Mouse (Mus musculus): Measurements from ENCODE around the gene Tle4. TPM values are rescaled to one million over a fixed set of nuclear protein-coding genes. Genes with fewer than 3 reads are reported as not detected.
"Not testable (repeated sequence)": the region's sequence is repeated elsewhere in the genome, so short reads cannot be mapped to it uniquely, and the experiment has no call there.

Gene Tle4
- polyA plus RNA-seq (2016; fragmentation: Nextera tagmentation; extraction: Ambion mirVana) = 24.6 and 32.1 TPM in 2 replicates

- H3K27ac ChIP-seq = peak within 1 kb of the TSS; percentile 100
- no peaks in the 10 kb centered on the region for H3K9me3 ChIP-seq
- under 1% methylated on average over 71 of the region's 71 CpGs for WGBS
- 0 out of 2 replicates have a peak, but pooled peaks cover 2% of the 10 kb centered on the region for H3K36me3 ChIP-seq
- peak; percentile 98 for ATAC-seq (ENCODE audit: insufficient number of reproducible peaks, insufficient read depth, low FRiP score, low TSS enrichment, low read depth)
- peaks cover 29% of the 10 kb centered on the region for H3K4me1 ChIP-seq (replicated peaks)
- H3K4me2 ChIP-seq = peak within 1 kb of the TSS; percentile 67
- H3K27me3 ChIP-seq = 0 out of 2 replicates have a peak, but pooled peaks cover 3% of the 10 kb centered on the region
- H3K4me3 ChIP-seq (replicated peaks) = peak within 1 kb of the TSS; percentile 88
- H3K9ac ChIP-seq (replicated peaks) = peak within 1 kb of the TSS; percentile 98
Measured at GRCm38 (mm10) chr19:14597917-14598689, at the start of gene Tle4. Gene Tle4, minus strand, starts transcription at chr19:14598051.

GRCm38 (mm10) chr19:14645666-14646065, 47.8 kb upstream of the Tle4 start:
- WGBS = 67% methylated on average over 2 of the region's 2 CpGs
- H3K27me3 ChIP-seq = no peaks in the 10 kb centered on the region
- peaks cover 5% of the 10 kb centered on the region; the same call in 1 of the 2 replicates for H3K4me1 ChIP-seq (replicated peaks)
- no peaks in the 10 kb centered on the region for H3K36me3 ChIP-seq
- H3K9ac ChIP-seq (replicated peaks) = no peak overlapping the region
- ATAC-seq (ENCODE audit: insufficient number of reproducible peaks, insufficient read depth, low FRiP score, low TSS enrichment, low read depth) = no peak
- H3K4me2 ChIP-seq = no peak overlapping the region
- no peaks in the 10 kb centered on the region for H3K9me3 ChIP-seq
- no peak overlapping the region for H3K27ac ChIP-seq
- H3K4me3 ChIP-seq (replicated peaks) = no peak overlapping the region

GRCm38 (mm10) chr19:14644756-14645155, 46.9 kb upstream of the Tle4 start:
- no peak overlapping the region for H3K4me2 ChIP-seq
- peaks cover 5% of the 10 kb centered on the region; the same call in 1 of the 2 replicates for H3K4me1 ChIP-seq (replicated peaks)
- 67% methylated on average over 3 of the region's 3 CpGs for WGBS
- ATAC-seq (ENCODE audit: insufficient number of reproducible peaks, insufficient read depth, low FRiP score, low TSS enrichment, low read depth) = no peak
- no peaks in the 10 kb centered on the region for H3K27me3 ChIP-seq
- H3K27ac ChIP-seq = no peak overlapping the region
- H3K9ac ChIP-seq (replicated peaks) = no peak overlapping the region
- H3K36me3 ChIP-seq = no peaks in the 10 kb centered on the region
- H3K4me3 ChIP-seq (replicated peaks) = no peak overlapping the region
- no peaks in the 10 kb centered on the region for H3K9me3 ChIP-seq

GRCm38 (mm10) chr19:14643091-14643490, 45.2 kb upstream of the Tle4 start:
- not testable (repeated sequence) for H3K27me3 ChIP-seq; ATAC-seq (ENCODE audit: insufficient number of reproducible peaks, insufficient read depth, low FRiP score, low TSS enrichment, low read depth); H3K36me3 ChIP-seq; H3K4me1 ChIP-seq (replicated peaks); H3K4me2 ChIP-seq; H3K9ac ChIP-seq (replicated peaks); H3K4me3 ChIP-seq (replicated peaks); H3K9me3 ChIP-seq; H3K27ac ChIP-seq
- 86% methylated on average over 4 of the region's 4 CpGs for WGBS

GRCm38 (mm10) chr19:14642663-14643062, 44.8 kb upstream of the Tle4 start:
- H3K27ac ChIP-seq = no peak overlapping the region
- WGBS = 84% methylated on average over 10 of the region's 10 CpGs
- ATAC-seq (ENCODE audit: insufficient number of reproducible peaks, insufficient read depth, low FRiP score, low TSS enrichment, low read depth) = no peak
- no peak overlapping the region for H3K4me3 ChIP-seq (replicated peaks)
- H3K9me3 ChIP-seq = no peaks in the 10 kb centered on the region
- no peak overlapping the region for H3K4me2 ChIP-seq
- H3K4me1 ChIP-seq (replicated peaks) = peaks cover 5% of the 10 kb centered on the region; the same call in 1 of the 2 replicates
- H3K9ac ChIP-seq (replicated peaks) = no peak overlapping the region
- no peaks in the 10 kb centered on the region for H3K36me3 ChIP-seq
- H3K27me3 ChIP-seq = no peaks in the 10 kb centered on the region

- Histone ChIP-seq H3K4me3 (replicated peaks) (no peak overlapping the region), H3K36me3 (no peaks in the 10 kb centered on the region), H3K27ac (no peak overlapping the region), H3K9me3 (peaks cover 7% of the 10 kb centered on the region; the same call in 1 of the 2 replicates), H3K9ac (replicated peaks) (no peak overlapping the region), H3K27me3 (no peaks in the 10 kb centered on the region), H3K4me2 (peak overlapping the region; percentile 19), H3K4me1 (replicated peaks) (peaks cover 12% of the 10 kb centered on the region)
- no peak for ATAC-seq (ENCODE audit: insufficient number of reproducible peaks, insufficient read depth, low FRiP score, low TSS enrichment, low read depth)
- 20% methylated on average over 10 of the region's 10 CpGs for WGBS
Measured at GRCm38 (mm10) chr19:14635213-14635928, 37.5 kb upstream of the Tle4 start.

- H3K27ac ChIP-seq = no peak overlapping the region
- H3K27me3 ChIP-seq = no peaks in the 10 kb centered on the region
- no peak overlapping the region for H3K4me3 ChIP-seq (replicated peaks)
- WGBS = 79% methylated on average over 4 of the region's 4 CpGs
- no peaks in the 10 kb centered on the region for H3K4me1 ChIP-seq (replicated peaks)
- H3K36me3 ChIP-seq = no peaks in the 10 kb centered on the region
- ATAC-seq (ENCODE audit: insufficient number of reproducible peaks, insufficient read depth, low FRiP score, low TSS enrichment, low read depth) = no peak
- H3K9me3 ChIP-seq = no peaks in the 10 kb centered on the region
- H3K9ac ChIP-seq (replicated peaks) = no peak overlapping the region
- H3K4me2 ChIP-seq = no peak overlapping the region
Measured at GRCm38 (mm10) chr19:14623355-14623754, 25.5 kb upstream of the Tle4 start.

- Histone ChIP-seq H3K4me1 (replicated peaks) (no peaks in the 10 kb centered on the region), H3K9me3 (no peaks in the 10 kb centered on the region), H3K4me3 (replicated peaks) (no peak overlapping the region), H3K9ac (replicated peaks) (no peak overlapping the region), H3K27me3 (no peaks in the 10 kb centered on the region), H3K27ac (no peak overlapping the region), H3K4me2 (no peak overlapping the region), H3K36me3 (no peaks in the 10 kb centered on the region)
- ATAC-seq (ENCODE audit: insufficient number of reproducible peaks, insufficient read depth, low FRiP score, low TSS enrichment, low read depth) = no peak
- WGBS = 95% methylated on average over 1 of the region's 1 CpGs
Measured at GRCm38 (mm10) chr19:14620534-14620933, 22.7 kb upstream of the Tle4 start.

- H3K4me1 ChIP-seq (replicated peaks) = no peaks in the 10 kb centered on the region
- no peaks in the 10 kb centered on the region for H3K36me3 ChIP-seq
- no peak for ATAC-seq (ENCODE audit: insufficient number of reproducible peaks, insufficient read depth, low FRiP score, low TSS enrichment, low read depth)
- H3K9me3 ChIP-seq = no peaks in the 10 kb centered on the region
- no peak overlapping the region for H3K4me2 ChIP-seq
- no peak overlapping the region for H3K4me3 ChIP-seq (replicated peaks)
- H3K27me3 ChIP-seq = no peaks in the 10 kb centered on the region
- no peak overlapping the region for H3K9ac ChIP-seq (replicated peaks)
- H3K27ac ChIP-seq = no peak overlapping the region
Measured at GRCm38 (mm10) chr19:14619814-14620213, 22.0 kb upstream of the Tle4 start.

- 83% methylated on average over 5 of the region's 5 CpGs for WGBS
- H3K4me2 ChIP-seq = no peak overlapping the region
- H3K27ac ChIP-seq = no peak overlapping the region
- no peak overlapping the region for H3K4me3 ChIP-seq (replicated peaks)
- no peaks in the 10 kb centered on the region for H3K36me3 ChIP-seq
- ATAC-seq (ENCODE audit: insufficient number of reproducible peaks, insufficient read depth, low FRiP score, low TSS enrichment, low read depth) = no peak
- no peak overlapping the region for H3K9ac ChIP-seq (replicated peaks)
- H3K27me3 ChIP-seq = no peaks in the 10 kb centered on the region
- no peaks in the 10 kb centered on the region for H3K9me3 ChIP-seq
- no peaks in the 10 kb centered on the region for H3K4me1 ChIP-seq (replicated peaks)
Measured at GRCm38 (mm10) chr19:14614816-14615215, 17.0 kb upstream of the Tle4 start.

GRCm38 (mm10) chr19:14610542-14611317, 12.9 kb upstream of the Tle4 start:
- Histone ChIP-seq H3K9ac (replicated peaks) (no peak overlapping the region), H3K4me2 (no peak overlapping the region), H3K27ac (no peak overlapping the region), H3K4me1 (replicated peaks) (no peaks in the 10 kb centered on the region), H3K36me3 (no peaks in the 10 kb centered on the region), H3K4me3 (replicated peaks) (no peak overlapping the region), H3K9me3 (no peaks in the 10 kb centered on the region), H3K27me3 (no peaks in the 10 kb centered on the region)
- WGBS = 54% methylated on average over 8 of the region's 8 CpGs
- ATAC-seq (ENCODE audit: insufficient number of reproducible peaks, insufficient read depth, low FRiP score, low TSS enrichment, low read depth) = no peak
